Mouse (Mus musculus): ENCODE results near the gene Aff4. TPM values are rescaled to one million over a fixed set of nuclear protein-coding genes. Genes with fewer than 3 reads are reported as not detected.

Aff4 gene
- polyA plus RNA-seq, 1 experiment, result 12.1 TPM

GRCm38 (mm10) chr11:53367032-53367431 is 16.4 kb downstream of the Aff4 start:
- TF ChIP-seq USF1 (IDR thresholded peaks at IDR 0.05; ENCODE audit: low read depth) (no peak), CTCF (IDR thresholded peaks at IDR 0.05; ENCODE audit: control insufficient read depth, insufficient read depth, insufficient read length) (no peak), FOSL1 (IDR thresholded peaks at IDR 0.05; ENCODE audit: insufficient read depth, low read length, poor library complexity, severe bottlenecking) (no peak), MYOG (IDR thresholded peaks at IDR 0.05; ENCODE audit: control insufficient read depth, extremely low read depth, insufficient read length) (no peak), CEBPB (IDR thresholded peaks at IDR 0.05; ENCODE audit: low read depth) (no peak), MAX (IDR thresholded peaks at IDR 0.05) (no peak), MYOD1 (IDR thresholded peaks at IDR 0.05; ENCODE audit: control insufficient read depth, insufficient read length, low read depth) (no peak)
- H3K36me3 ChIP-seq (ENCODE audit: control insufficient read depth, insufficient read depth), result peaks cover 57% of the 10 kb centered on the region
- H3ac ChIP-seq (ENCODE audit: control insufficient read depth, insufficient read length, low read depth), result no peak overlapping the region
- no peaks in the 10 kb centered on the region for H3K27me3 ChIP-seq (ENCODE audit: control insufficient read depth, insufficient read depth, insufficient read length)
- peaks cover 77% of the 10 kb centered on the region for H3K79me2 ChIP-seq (ENCODE audit: control insufficient read depth, insufficient read depth)
- H3K4me3 ChIP-seq (ENCODE audit: insufficient read depth, poor library complexity, severe bottlenecking), result no peak overlapping the region
- H3K79me3 ChIP-seq (ENCODE audit: low read depth), result peaks cover 70% of the 10 kb centered on the region

GRCm38 (mm10) chr11:53378918-53379317 is 28.3 kb downstream of the Aff4 start:
- Histone ChIP-seq H3K27me3 (ENCODE audit: control insufficient read depth, insufficient read depth, insufficient read length) (no peaks in the 10 kb centered on the region), H3K36me3 (ENCODE audit: control insufficient read depth, insufficient read depth) (peaks cover 73% of the 10 kb centered on the region), H3K4me3 (ENCODE audit: insufficient read depth, poor library complexity, severe bottlenecking) (no peak overlapping the region), H3K79me3 (ENCODE audit: low read depth) (peaks cover 3% of the 10 kb centered on the region), H3K79me2 (ENCODE audit: control insufficient read depth, insufficient read depth) (peaks cover 50% of the 10 kb centered on the region), H3ac (ENCODE audit: control insufficient read depth, insufficient read length, low read depth) (no peak overlapping the region)
- TF ChIP-seq CEBPB (IDR thresholded peaks at IDR 0.05; ENCODE audit: low read depth) (no peak), MYOD1 (IDR thresholded peaks at IDR 0.05; ENCODE audit: control insufficient read depth, insufficient read length, low read depth) (no peak), MYOG (IDR thresholded peaks at IDR 0.05; ENCODE audit: control insufficient read depth, extremely low read depth, insufficient read length) (no peak), CTCF (IDR thresholded peaks at IDR 0.05; ENCODE audit: control insufficient read depth, insufficient read depth, insufficient read length) (no peak), USF1 (IDR thresholded peaks at IDR 0.05; ENCODE audit: low read depth) (no peak), MAX (IDR thresholded peaks at IDR 0.05) (no peak), FOSL1 (IDR thresholded peaks at IDR 0.05; ENCODE audit: insufficient read depth, low read length, poor library complexity, severe bottlenecking) (no peak)

- Histone ChIP-seq H3ac (ENCODE audit: control insufficient read depth, insufficient read length, low read depth) (no peak overlapping the region), H3K79me3 (ENCODE audit: low read depth) (peaks cover 5% of the 10 kb centered on the region), H3K4me3 (ENCODE audit: insufficient read depth, poor library complexity, severe bottlenecking) (no peak overlapping the region), H3K79me2 (ENCODE audit: control insufficient read depth, insufficient read depth) (peaks cover 27% of the 10 kb centered on the region), H3K36me3 (ENCODE audit: control insufficient read depth, insufficient read depth) (peaks cover 42% of the 10 kb centered on the region), H3K27me3 (ENCODE audit: control insufficient read depth, insufficient read depth, insufficient read length) (no peaks in the 10 kb centered on the region)
- TF ChIP-seq CTCF (IDR thresholded peaks at IDR 0.05; ENCODE audit: control insufficient read depth, insufficient read depth, insufficient read length) (no peak), FOSL1 (IDR thresholded peaks at IDR 0.05; ENCODE audit: insufficient read depth, low read length, poor library complexity, severe bottlenecking) (no peak), MAX (IDR thresholded peaks at IDR 0.05) (no peak), CEBPB (IDR thresholded peaks at IDR 0.05; ENCODE audit: low read depth) (no peak), MYOG (IDR thresholded peaks at IDR 0.05; ENCODE audit: control insufficient read depth, extremely low read depth, insufficient read length) (no peak), USF1 (IDR thresholded peaks at IDR 0.05; ENCODE audit: low read depth) (no peak), MYOD1 (IDR thresholded peaks at IDR 0.05; ENCODE audit: control insufficient read depth, insufficient read length, low read depth) (no peak)
These were observed 33.3 kb downstream of the Aff4 start for GRCm38 (mm10) chr11:53383758-53384428.

GRCm38 (mm10) chr11:53393856-53394255 is 43.2 kb downstream of the Aff4 start:
- Histone ChIP-seq H3K4me3 (ENCODE audit: insufficient read depth, poor library complexity, severe bottlenecking) (no peak overlapping the region), H3K79me3 (ENCODE audit: low read depth) (peaks cover 2% of the 10 kb centered on the region), H3ac (ENCODE audit: control insufficient read depth, insufficient read length, low read depth) (no peak overlapping the region), H3K79me2 (ENCODE audit: control insufficient read depth, insufficient read depth) (no peaks in the 10 kb centered on the region), H3K27me3 (ENCODE audit: control insufficient read depth, insufficient read depth, insufficient read length) (no peaks in the 10 kb centered on the region), H3K36me3 (ENCODE audit: control insufficient read depth, insufficient read depth) (peaks cover 75% of the 10 kb centered on the region)
- TF ChIP-seq MYOD1 (IDR thresholded peaks at IDR 0.05; ENCODE audit: control insufficient read depth, insufficient read length, low read depth) (no peak), USF1 (IDR thresholded peaks at IDR 0.05; ENCODE audit: low read depth) (no peak), CEBPB (IDR thresholded peaks at IDR 0.05; ENCODE audit: low read depth) (no peak), FOSL1 (IDR thresholded peaks at IDR 0.05; ENCODE audit: insufficient read depth, low read length, poor library complexity, severe bottlenecking) (no peak), MYOG (IDR thresholded peaks at IDR 0.05; ENCODE audit: control insufficient read depth, extremely low read depth, insufficient read length) (no peak), MAX (IDR thresholded peaks at IDR 0.05) (no peak), CTCF (IDR thresholded peaks at IDR 0.05; ENCODE audit: control insufficient read depth, insufficient read depth, insufficient read length) (no peak)

- Histone ChIP-seq H3K27me3 (ENCODE audit: control insufficient read depth, insufficient read depth, insufficient read length) (no peaks in the 10 kb centered on the region), H3K36me3 (ENCODE audit: control insufficient read depth, insufficient read depth) (peaks cover 76% of the 10 kb centered on the region), H3K79me3 (ENCODE audit: low read depth) (no peaks in the 10 kb centered on the region), H3K79me2 (ENCODE audit: control insufficient read depth, insufficient read depth) (no peaks in the 10 kb centered on the region), H3ac (ENCODE audit: control insufficient read depth, insufficient read length, low read depth) (no peak overlapping the region), H3K4me3 (ENCODE audit: insufficient read depth, poor library complexity, severe bottlenecking) (no peak overlapping the region)
- no peak for TF ChIP-seq USF1 (IDR thresholded peaks at IDR 0.05; ENCODE audit: low read depth)
- no peak for TF ChIP-seq MAX (IDR thresholded peaks at IDR 0.05)
- TF ChIP-seq CEBPB (IDR thresholded peaks at IDR 0.05; ENCODE audit: low read depth), result no peak
- TF ChIP-seq CTCF (IDR thresholded peaks at IDR 0.05; ENCODE audit: control insufficient read depth, insufficient read depth, insufficient read length), result no peak
- no peak for TF ChIP-seq MYOG (IDR thresholded peaks at IDR 0.05; ENCODE audit: control insufficient read depth, extremely low read depth, insufficient read length)
- no peak for TF ChIP-seq MYOD1 (IDR thresholded peaks at IDR 0.05; ENCODE audit: control insufficient read depth, insufficient read length, low read depth)
- no peak for TF ChIP-seq FOSL1 (IDR thresholded peaks at IDR 0.05; ENCODE audit: insufficient read depth, low read length, poor library complexity, severe bottlenecking)
These were observed 53.0 kb downstream of the Aff4 start for GRCm38 (mm10) chr11:53403638-53404037.

All from C2C12 (cell line).